Mouse (Mus musculus) midbrain, embryonic 11.5 days (tissue): ENCODE results near the gene Eps15. TPM values are rescaled to one million over a fixed set of nuclear protein-coding genes. Genes with fewer than 3 reads are reported as not detected.

Experiments used
- ATAC-seq: fragments of 200-750 bp; cut with Nextera tagmentation; 2 replicates; pipeline ENCODE4 v1.8.0; 2017; ENCODE audit warnings: moderate TSS enrichment, moderate library complexity; ENCODE audit not compliant: low FRiP score
- DNase-seq: peaks from one replicate; pipeline ENCODE4 v3.0.0; 2015; ENCODE audit warnings: low spot score; ENCODE audit errors: missing footprints
- H3K27ac ChIP-seq: fragments of 300-500 bp; sonication (generic); 2 replicates; pipeline ENCODE4 v1.5.1; 2014; ENCODE audit warnings: low read depth, low read length
- H3K27me3 ChIP-seq: fragments of 300-500 bp; sonication (generic); 2 replicates; pipeline ENCODE4 v1.6.1; 2014; ENCODE audit warnings: mild to moderate bottlenecking, low read length, moderate library complexity, mixed read lengths; ENCODE audit not compliant: control insufficient read depth, insufficient read depth
- H3K36me3 ChIP-seq: fragments of 300-500 bp; sonication (generic); 2 replicates; pipeline ENCODE4 v1.6.1; 2014; ENCODE audit warnings: mild to moderate bottlenecking, low read length, moderate library complexity, mixed read lengths; ENCODE audit not compliant: control insufficient read depth, insufficient read depth
- H3K4me1 ChIP-seq: fragments of 300-500 bp; sonication (generic); 2 replicates; pipeline ENCODE4 v1.6.1; 2014; ENCODE audit warnings: low read length; ENCODE audit not compliant: control insufficient read depth, insufficient read depth
- H3K4me2 ChIP-seq: fragments of 300-500 bp; sonication (generic); 2 replicates; pipeline ENCODE4 v1.6.1; 2014; ENCODE audit warnings: mild to moderate bottlenecking, moderate library complexity
- H3K4me3 ChIP-seq: fragments of 300-500 bp; sonication (generic); 2 replicates; pipeline ENCODE4 v1.5.1; 2014; ENCODE audit warnings: low read depth, low read length
- H3K9ac ChIP-seq: fragments of 300-500 bp; sonication (generic); 2 replicates; pipeline ENCODE4 v1.6.1; 2014; ENCODE audit warnings: low read length
- H3K9me3 ChIP-seq: fragments of 300-500 bp; sonication (generic); 2 replicates; pipeline ENCODE4 v1.6.1; 2016; ENCODE audit warnings: low read length; ENCODE audit not compliant: control insufficient read depth
- WGBS: fragments of 180-500 bp; shearing (Covaris S2); extraction: QIAGEN DNeasy Blood & Tissue Kit; methylation state at CpG from one replicate; pipeline ENCODE4 v1.1.7; 2014; 5-methylcytosine and 5-hydroxymethylcytosine counted together
- polyA plus RNA-seq: library from polyadenylated mRNA; unstranded; fragments of >200 nt; fragmentation: Nextera tagmentation; extraction: Ambion mirVana; gene quantifications from 2 replicates; pipeline ENCODE4 v1.2.1, GENCODE M21; 2014

The Eps15 gene
- polyA plus RNA-seq, 1 experiment from 2014 or later, result 51.9 TPM

DNA sequence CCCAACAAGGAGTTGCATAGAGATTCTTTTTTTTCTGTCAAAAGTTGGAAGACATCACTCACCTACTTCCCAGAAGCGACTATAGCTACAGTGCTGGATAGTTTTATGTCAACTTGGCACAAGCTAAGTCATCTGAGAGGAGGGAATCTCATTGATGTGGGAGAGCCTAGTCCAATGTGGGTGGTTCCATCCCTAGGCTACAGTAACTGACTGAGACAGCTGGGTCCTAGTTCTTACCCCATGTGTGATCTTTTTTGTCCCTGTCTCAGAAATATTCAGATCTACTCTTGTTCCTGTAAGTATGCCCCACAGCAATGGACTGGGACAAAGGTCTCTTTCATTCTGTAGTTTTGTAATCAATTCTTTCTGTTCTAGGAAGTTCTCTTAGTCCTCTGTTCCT, 137.9 kb downstream of the Eps15 start:
- Histone ChIP-seq H3K36me3 (no peaks in the 10 kb centered on the region), H3K27me3 (no peaks in the 10 kb centered on the region), H3K9me3 (no peaks in the 10 kb centered on the region), H3K4me1 (0 out of 2 replicates have a peak, but pooled peaks cover 2% of the 10 kb centered on the region), H3K9ac (no peak overlapping the region), H3K27ac (no peak overlapping the region), H3K4me2 (no peak overlapping the region), H3K4me3 (no peak overlapping the region)
- ATAC-seq, result no peak
- no peak for DNase-seq
- WGBS, result 88% methylated on average over 1 of the region's 1 CpGs

- H3K4me1 ChIP-seq, result 0 out of 2 replicates have a peak, but pooled peaks cover 2% of the 10 kb centered on the region
- no peak overlapping the region for H3K27ac ChIP-seq
- H3K9me3 ChIP-seq, result no peaks in the 10 kb centered on the region
- H3K36me3 ChIP-seq, result no peaks in the 10 kb centered on the region
- H3K4me3 ChIP-seq, result no peak overlapping the region
- H3K9ac ChIP-seq, result no peak overlapping the region
- no peak for ATAC-seq
- H3K27me3 ChIP-seq, result no peaks in the 10 kb centered on the region
- DNase-seq, result no peak
- WGBS, result 32% methylated on average over 3 of the region's 3 CpGs
- H3K4me2 ChIP-seq, result no peak overlapping the region
Measured at GRCm38 (mm10) chr4:109419017-109419416, 138.9 kb downstream of the Eps15 start.

- Histone ChIP-seq H3K36me3 (no peaks in the 10 kb centered on the region), H3K9me3 (no peaks in the 10 kb centered on the region), H3K4me2 (no peak overlapping the region), H3K9ac (no peak overlapping the region), H3K4me1 (0 out of 2 replicates have a peak, but pooled peaks cover 2% of the 10 kb centered on the region), H3K27ac (no peak overlapping the region), H3K4me3 (no peak overlapping the region), H3K27me3 (no peaks in the 10 kb centered on the region)
- ATAC-seq (no peak), DNase-seq (no peak)
- WGBS, result 82% methylated on average over 4 of the region's 4 CpGs
Measured at GRCm38 (mm10) chr4:109419563-109419962, 139.5 kb downstream of the Eps15 start.

GRCm38 (mm10) chr4:109420138-109420795, 140.2 kb downstream of the Eps15 start:
- WGBS, result 75% methylated on average over 8 of the region's 8 CpGs
- Histone ChIP-seq H3K36me3 (no peaks in the 10 kb centered on the region), H3K27me3 (no peaks in the 10 kb centered on the region), H3K4me3 (no peak overlapping the region), H3K9ac (no peak overlapping the region), H3K4me2 (no peak overlapping the region), H3K27ac (no peak overlapping the region), H3K4me1 (0 out of 2 replicates have a peak, but pooled peaks cover 2% of the 10 kb centered on the region), H3K9me3 (no peaks in the 10 kb centered on the region)
- ATAC-seq, result peak; percentile 35; the same call in 1 of the 2 replicates
- no peak for DNase-seq

DNA sequence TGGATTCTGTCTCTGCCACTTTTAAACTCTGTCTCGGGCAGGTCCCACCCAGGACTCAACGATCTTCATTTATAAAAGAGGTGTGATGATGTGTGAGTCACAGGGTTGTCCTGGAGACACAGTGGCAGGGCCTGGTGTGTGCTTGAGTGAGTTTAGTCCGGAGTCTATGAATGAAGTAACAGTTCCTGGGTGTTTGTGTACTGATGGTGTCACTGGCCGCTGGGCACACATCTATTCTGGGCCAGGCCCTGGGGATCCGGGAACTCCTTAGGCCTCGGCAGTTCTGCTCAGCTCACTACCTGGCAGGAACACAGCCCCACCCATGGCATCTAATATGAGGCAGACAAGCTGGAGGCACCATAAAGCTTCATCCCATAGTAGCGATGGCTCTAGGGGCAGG, 141.5 kb downstream of the Eps15 start:
- DNase-seq (no peak), ATAC-seq (no peak)
- 89% methylated on average over 7 of the region's 7 CpGs for WGBS
- Histone ChIP-seq H3K27me3 (no peaks in the 10 kb centered on the region), H3K9me3 (no peaks in the 10 kb centered on the region), H3K4me3 (no peak overlapping the region), H3K27ac (no peak overlapping the region), H3K9ac (no peak overlapping the region), H3K4me2 (no peak overlapping the region), H3K36me3 (no peaks in the 10 kb centered on the region), H3K4me1 (0 out of 2 replicates have a peak, but pooled peaks cover 2% of the 10 kb centered on the region)

- Histone ChIP-seq H3K4me2 (no peak overlapping the region), H3K27me3 (no peaks in the 10 kb centered on the region), H3K36me3 (no peaks in the 10 kb centered on the region), H3K9ac (no peak overlapping the region), H3K4me3 (no peak overlapping the region), H3K27ac (no peak overlapping the region), H3K4me1 (0 out of 2 replicates have a peak, but pooled peaks cover 2% of the 10 kb centered on the region), H3K9me3 (no peaks in the 10 kb centered on the region)
- DNase-seq (no peak), ATAC-seq (no peak)
- WGBS, result 70% methylated on average over 6 of the region's 6 CpGs
Measured at GRCm38 (mm10) chr4:109422436-109422835, 142.4 kb downstream of the Eps15 start.

GRCm38 (mm10) chr4:109423438-109423837, 143.4 kb downstream of the Eps15 start:
- Histone ChIP-seq H3K36me3 (no peaks in the 10 kb centered on the region), H3K4me2 (no peak overlapping the region), H3K27me3 (no peaks in the 10 kb centered on the region), H3K27ac (no peak overlapping the region), H3K4me1 (0 out of 2 replicates have a peak, but pooled peaks cover 2% of the 10 kb centered on the region), H3K9ac (no peak overlapping the region), H3K9me3 (no peaks in the 10 kb centered on the region), H3K4me3 (no peak overlapping the region)
- ATAC-seq (no peak), DNase-seq (no peak)
- WGBS, result 81% methylated on average over 2 of the region's 2 CpGs

DNA sequence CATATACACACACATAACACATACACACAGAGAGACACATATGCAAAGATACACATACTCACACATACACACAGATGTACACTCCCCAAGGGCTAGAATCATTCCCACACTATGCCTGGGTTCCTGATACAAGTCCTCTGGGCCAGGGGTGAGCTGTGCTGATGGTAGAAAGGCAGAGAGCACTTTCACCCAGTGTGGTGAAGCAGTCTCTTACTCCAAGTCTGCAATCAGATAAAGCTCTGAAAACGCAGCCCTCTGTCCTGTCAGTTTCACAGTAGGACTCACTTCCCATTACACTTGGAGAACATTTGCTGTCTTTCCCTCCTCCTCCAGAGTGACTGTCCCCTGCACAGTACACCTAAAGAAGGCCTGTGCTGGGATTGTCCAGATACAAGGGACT, 147.0 kb downstream of the Eps15 start:
- no peaks in the 10 kb centered on the region for H3K9me3 ChIP-seq
- no peak overlapping the region for H3K27ac ChIP-seq
- no peak overlapping the region for H3K4me3 ChIP-seq
- peaks cover 2% of the 10 kb centered on the region; the same call in 1 of the 2 replicates for H3K4me1 ChIP-seq
- no peak overlapping the region for H3K4me2 ChIP-seq
- H3K27me3 ChIP-seq, result no peaks in the 10 kb centered on the region
- no peaks in the 10 kb centered on the region for H3K36me3 ChIP-seq
- DNase-seq (no peak), ATAC-seq (no peak)
- no peak overlapping the region for H3K9ac ChIP-seq
- WGBS, result 63% methylated on average over 1 of the region's 1 CpGs

GRCm38 (mm10) chr4:109430250-109430649, 150.2 kb downstream of the Eps15 start:
- 92% methylated on average over 7 of the region's 7 CpGs for WGBS

More at GRCm38 (mm10) chr4:109430250-109430649, 150.2 kb downstream of the Eps15 start:
- H3K4me3 ChIP-seq, result no peak overlapping the region
- peaks cover 9% of the 10 kb centered on the region for H3K4me1 ChIP-seq
- H3K27ac ChIP-seq, result no peak overlapping the region
- H3K36me3 ChIP-seq, result no peaks in the 10 kb centered on the region
- H3K9ac ChIP-seq, result no peak overlapping the region
- H3K9me3 ChIP-seq, result no peaks in the 10 kb centered on the region
- H3K27me3 ChIP-seq, result no peaks in the 10 kb centered on the region
- ATAC-seq (no peak), DNase-seq (no peak)
- H3K4me2 ChIP-seq, result no peak overlapping the region
